Mouse (Mus musculus) midbrain, embryonic 14.5 days (tissue): ENCODE results near the gene Tmem144. TPM values are rescaled to one million over a fixed set of nuclear protein-coding genes. Genes with fewer than 3 reads are reported as not detected.

ENCODE experiments used
- ATAC-seq: fragments of 200-750 bp; cut with Nextera tagmentation; 2 replicates; pipeline ENCODE4 v1.8.0; 2017; ENCODE audit warnings: moderate number of reproducible peaks, moderate library complexity; ENCODE audit not compliant: low FRiP score, low TSS enrichment
- DNase-seq: peaks from one replicate; pipeline ENCODE4 v3.0.0-alpha.2; 2015
- H3K27ac ChIP-seq: fragments of 300-500 bp; sonication (generic); replicated peaks from 2 replicates; pipeline ENCODE4 v1.5.1; 2014; ENCODE audit warnings: mild to moderate bottlenecking, low read depth, low read length, moderate library complexity
- H3K27me3 ChIP-seq: fragments of 300-500 bp; sonication (generic); 2 replicates; pipeline ENCODE4 v1.6.1; 2014; ENCODE audit warnings: low read length, control low read depth, mixed read lengths; ENCODE audit not compliant: control insufficient read depth, insufficient read depth
- H3K36me3 ChIP-seq: fragments of 300-500 bp; sonication (generic); 2 replicates; pipeline ENCODE4 v1.6.1; 2014; ENCODE audit warnings: low read length, control low read depth; ENCODE audit not compliant: control insufficient read depth, insufficient read depth
- H3K4me1 ChIP-seq: fragments of 300-500 bp; sonication (generic); 2 replicates; pipeline ENCODE4 v1.6.1; 2014; ENCODE audit warnings: mild to moderate bottlenecking, antibody characterized with exemption, low read length, control low read depth; ENCODE audit not compliant: control insufficient read depth, insufficient read depth
- H3K4me2 ChIP-seq: fragments of 300-500 bp; sonication (generic); 2 replicates; pipeline ENCODE4 v1.6.1; 2014; ENCODE audit warnings: mild to moderate bottlenecking, low read length, moderate library complexity
- H3K4me3 ChIP-seq: fragments of 300-500 bp; sonication (generic); replicated peaks from 2 replicates; pipeline ENCODE4 v1.5.1; 2014; ENCODE audit warnings: low read depth, low read length
- H3K9ac ChIP-seq: fragments of 300-500 bp; sonication (generic); replicated peaks from 2 replicates; pipeline ENCODE4 v1.6.1; 2014; ENCODE audit warnings: mild to moderate bottlenecking, low read length, moderate library complexity
- H3K9me3 ChIP-seq: fragments of 300-500 bp; sonication (generic); 2 replicates; pipeline ENCODE4 v1.6.1; 2016; ENCODE audit warnings: low read length, control low read depth, mixed read lengths; ENCODE audit not compliant: control insufficient read depth
- WGBS: fragments of 180-500 bp; shearing (Covaris S2); extraction: QIAGEN DNeasy Blood & Tissue Kit; methylation state at CpG from one replicate; pipeline ENCODE4 v1.1.7; 2014; 5-methylcytosine and 5-hydroxymethylcytosine counted together
- polyA plus RNA-seq: library from polyadenylated mRNA; unstranded; fragments of >200 nt; fragmentation: Nextera tagmentation; extraction: Ambion mirVana; gene quantifications from 2 replicates; pipeline ENCODE4 v1.2.1, GENCODE M21; 2014

Gene Tmem144
- polyA plus RNA-seq, 1 experiment from 2014 or later = 0.97 TPM

DNA sequence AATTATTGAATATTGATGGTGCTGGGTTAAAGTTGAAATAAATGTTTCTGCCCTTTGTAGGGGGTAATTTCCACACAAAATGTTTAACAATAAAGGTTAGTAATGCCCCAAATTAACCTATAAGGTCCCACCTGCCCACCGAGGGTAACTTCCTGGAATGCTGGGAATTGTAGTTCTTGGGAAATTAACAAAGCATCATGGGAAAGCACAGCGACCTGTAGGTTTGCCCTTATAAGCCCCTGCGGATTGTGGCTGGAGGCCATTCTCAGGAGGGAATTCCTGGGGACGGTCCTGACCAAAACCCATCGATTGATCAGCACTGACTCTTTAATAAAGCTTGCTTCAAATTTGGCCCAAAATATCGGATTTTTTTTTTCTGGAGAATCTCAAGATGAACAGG is 1.9 kb downstream of the Tmem144 start:
- ATAC-seq = no peak
- Histone ChIP-seq H3K27ac (no peak overlapping the region), H3K9ac (no peak overlapping the region), H3K36me3 (no peaks in the 10 kb centered on the region), H3K27me3 (no peaks in the 10 kb centered on the region), H3K4me2 (no peak overlapping the region), H3K9me3 (no peaks in the 10 kb centered on the region), H3K4me3 (no peak overlapping the region), H3K4me1 (no peaks in the 10 kb centered on the region)
- WGBS = 40% methylated on average over 6 of the region's 6 CpGs
- no peak for DNase-seq

- Histone ChIP-seq H3K4me2 (no peak overlapping the region), H3K27me3 (no peaks in the 10 kb centered on the region), H3K4me1 (no peaks in the 10 kb centered on the region), H3K4me3 (no peak overlapping the region), H3K9me3 (no peaks in the 10 kb centered on the region), H3K9ac (no peak overlapping the region), H3K27ac (no peak overlapping the region), H3K36me3 (no peaks in the 10 kb centered on the region)
- DNase-seq (no peak), ATAC-seq (no peak)
- WGBS = 86% methylated on average over 2 of the region's 2 CpGs
These were observed 3.0 kb downstream of the Tmem144 start for GRCm38 (mm10) chr3:79849621-79850020.

GRCm38 (mm10) chr3:79848841-79849240 is 3.7 kb downstream of the Tmem144 start:
- 43% methylated on average over 4 of the region's 4 CpGs for WGBS
- H3K36me3 ChIP-seq = no peaks in the 10 kb centered on the region
- no peak overlapping the region for H3K4me3 ChIP-seq
- no peaks in the 10 kb centered on the region for H3K27me3 ChIP-seq
- ATAC-seq (no peak), DNase-seq (no peak)
- no peaks in the 10 kb centered on the region for H3K9me3 ChIP-seq
- H3K4me1 ChIP-seq = no peaks in the 10 kb centered on the region
- no peak overlapping the region for H3K9ac ChIP-seq
- no peak overlapping the region for H3K27ac ChIP-seq
- H3K4me2 ChIP-seq = no peak overlapping the region

DNA sequence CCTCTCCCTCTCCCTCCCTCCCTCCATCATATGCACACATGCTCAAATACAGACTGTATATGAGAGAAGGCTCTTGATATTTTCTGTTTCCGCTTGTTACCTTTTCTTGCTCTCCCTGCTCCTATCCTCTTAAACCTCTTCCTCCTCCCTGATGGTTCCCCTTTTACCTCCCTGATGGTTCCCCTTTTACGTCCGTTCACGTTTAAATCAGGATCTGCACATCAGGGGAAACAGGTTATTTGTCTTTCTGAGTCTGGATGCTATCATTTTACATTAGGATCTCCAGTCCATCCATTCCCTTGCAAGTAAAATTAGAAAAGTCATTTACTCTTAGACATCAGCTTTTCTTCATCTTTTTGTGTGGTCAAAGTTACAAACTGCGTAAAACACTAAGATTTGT is 5.9 kb downstream of the Tmem144 start:
- H3K4me1 ChIP-seq = no peaks in the 10 kb centered on the region
- H3K9ac ChIP-seq = no peak overlapping the region
- 89% methylated on average over 5 of the region's 5 CpGs for WGBS
- no peaks in the 10 kb centered on the region for H3K27me3 ChIP-seq
- DNase-seq (no peak), ATAC-seq (no peak)
- no peaks in the 10 kb centered on the region for H3K9me3 ChIP-seq
- no peak overlapping the region for H3K27ac ChIP-seq
- no peak overlapping the region for H3K4me3 ChIP-seq
- H3K4me2 ChIP-seq = no peak overlapping the region
- no peaks in the 10 kb centered on the region for H3K36me3 ChIP-seq

DNA sequence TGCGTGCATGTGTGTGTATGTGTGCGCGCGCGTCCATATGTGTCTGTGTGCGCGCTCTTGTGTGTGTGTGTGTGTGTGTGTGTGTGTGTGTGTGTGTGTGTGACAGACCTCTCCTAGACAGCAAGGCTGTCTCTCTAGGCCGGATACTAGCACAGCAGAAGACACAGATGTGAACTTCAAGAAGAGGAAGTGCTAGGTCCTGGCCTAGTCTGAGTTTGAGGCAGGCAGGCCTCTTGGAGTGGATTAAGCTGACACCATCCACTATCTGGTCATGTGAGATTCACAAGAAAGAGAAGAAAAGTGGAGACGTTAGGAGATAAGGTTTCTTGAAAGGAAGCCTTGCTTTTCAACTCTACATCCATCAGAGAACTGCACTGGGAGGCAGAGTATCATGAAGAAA is 8.6 kb downstream of the Tmem144 start:
- no peak overlapping the region for H3K4me3 ChIP-seq
- WGBS = 91% methylated on average over 9 of the region's 9 CpGs
- H3K36me3 ChIP-seq = no peaks in the 10 kb centered on the region
- ATAC-seq (no peak), DNase-seq (no peak)
- H3K9me3 ChIP-seq = no peaks in the 10 kb centered on the region
- no peak overlapping the region for H3K27ac ChIP-seq
- no peaks in the 10 kb centered on the region for H3K27me3 ChIP-seq
- no peak overlapping the region for H3K4me2 ChIP-seq
- no peak overlapping the region for H3K9ac ChIP-seq
- no peaks in the 10 kb centered on the region for H3K4me1 ChIP-seq

DNA sequence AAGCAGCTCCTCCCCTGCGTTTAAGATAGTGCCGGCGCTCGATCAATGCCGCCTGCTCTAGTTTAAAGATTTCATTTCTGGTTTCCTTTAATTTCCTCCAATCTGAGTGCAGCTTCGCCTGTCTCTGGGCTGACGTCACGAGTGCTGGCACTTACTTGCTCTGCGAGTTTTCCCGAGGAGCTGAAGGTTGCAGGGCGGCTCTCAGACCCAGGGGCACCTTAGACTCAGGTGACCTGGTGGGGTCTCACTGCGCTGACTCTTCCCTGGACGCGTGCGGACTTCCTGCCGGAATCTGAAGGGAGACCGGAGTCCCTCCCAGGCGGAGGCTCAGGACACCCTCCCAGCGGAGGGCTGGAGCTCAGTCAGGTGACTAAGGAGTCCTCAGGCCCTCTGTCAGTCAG is 10.0 kb downstream of the Tmem144 start:
- H3K9ac ChIP-seq = peak overlapping the region; percentile 42; the same call in 1 of the 2 replicates
- WGBS = under 1% methylated on average over 19 of the region's 19 CpGs
- no peaks in the 10 kb centered on the region for H3K4me1 ChIP-seq
- no peak overlapping the region for H3K27ac ChIP-seq
- H3K4me3 ChIP-seq = peak overlapping the region; percentile 42
- H3K27me3 ChIP-seq = no peaks in the 10 kb centered on the region
- no peaks in the 10 kb centered on the region for H3K36me3 ChIP-seq
- peak; percentile 81 for DNase-seq
- H3K4me2 ChIP-seq = peak overlapping the region; percentile 89
- H3K9me3 ChIP-seq = no peaks in the 10 kb centered on the region
- peak; percentile 82 for ATAC-seq

DNA sequence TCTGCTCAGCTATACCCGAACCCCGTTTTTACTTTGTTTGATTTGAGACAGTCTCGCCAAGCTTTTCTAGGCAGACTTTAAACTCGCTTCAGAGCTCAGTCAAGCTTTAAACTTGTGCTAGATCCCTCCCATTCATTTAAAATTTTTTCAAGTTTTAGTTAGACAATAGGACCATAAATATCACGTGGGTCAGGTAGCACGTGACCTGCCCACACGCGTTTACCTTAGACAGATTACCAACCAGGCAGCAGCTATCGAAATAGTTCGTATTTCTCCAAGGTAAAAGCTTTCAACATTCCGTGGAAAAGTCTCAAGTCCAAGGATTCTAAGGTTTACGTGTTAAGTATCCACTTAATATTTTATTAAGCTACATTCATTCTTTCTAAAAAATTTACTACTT is 10.4 kb downstream of the Tmem144 start:
- Histone ChIP-seq H3K27me3 (no peaks in the 10 kb centered on the region), H3K4me1 (no peaks in the 10 kb centered on the region), H3K9me3 (no peaks in the 10 kb centered on the region), H3K9ac (no peak overlapping the region), H3K4me2 (peak overlapping the region; percentile 89), H3K27ac (no peak overlapping the region), H3K36me3 (no peaks in the 10 kb centered on the region), H3K4me3 (peak overlapping the region; percentile 42)
- DNase-seq (peak; percentile 73), ATAC-seq (peak; percentile 61)
- 11% methylated on average over 12 of the region's 12 CpGs for WGBS

GRCm38 (mm10) chr3:79841475-79841874 is 11.1 kb downstream of the Tmem144 start:
- Histone ChIP-seq H3K4me3 (no peak overlapping the region), H3K27me3 (no peaks in the 10 kb centered on the region), H3K4me2 (peak overlapping the region; percentile 89), H3K36me3 (no peaks in the 10 kb centered on the region), H3K27ac (no peak overlapping the region), H3K9me3 (no peaks in the 10 kb centered on the region), H3K4me1 (no peaks in the 10 kb centered on the region), H3K9ac (no peak overlapping the region)
- ATAC-seq = no peak
- WGBS = 79% methylated on average over 6 of the region's 6 CpGs
- DNase-seq = no peak

DNA sequence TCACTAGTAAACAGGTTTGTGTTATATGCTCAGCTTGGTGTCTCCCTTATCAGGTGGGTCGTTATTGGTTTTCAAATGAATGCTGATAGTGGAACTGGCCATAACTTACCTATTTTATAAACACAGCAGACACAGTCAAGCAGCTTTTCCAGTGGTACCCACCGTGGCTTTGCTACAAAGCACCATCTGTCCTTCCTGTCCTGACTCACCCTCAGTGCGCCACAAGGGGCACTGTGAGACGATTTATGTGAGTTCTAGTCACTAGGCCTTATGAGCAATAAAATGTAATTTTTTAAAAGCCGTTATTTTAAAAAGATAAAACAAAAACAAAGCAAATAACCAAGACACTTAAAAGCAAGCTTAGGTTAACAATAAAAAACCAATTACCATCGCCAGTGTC is 13.8 kb downstream of the Tmem144 start:
- Histone ChIP-seq H3K27ac (no peak overlapping the region), H3K4me1 (no peaks in the 10 kb centered on the region), H3K4me2 (no peak overlapping the region), H3K36me3 (no peaks in the 10 kb centered on the region), H3K9ac (no peak overlapping the region), H3K27me3 (no peaks in the 10 kb centered on the region), H3K9me3 (no peaks in the 10 kb centered on the region), H3K4me3 (no peak overlapping the region)
- DNase-seq (peak; percentile 47), ATAC-seq (no peak)
- WGBS = 54% methylated on average over 6 of the region's 6 CpGs
